Mouse (Mus musculus) midbrain, embryonic 16.5 days (tissue): ENCODE data around the gene Etl4. TPM values are rescaled to one million over a fixed set of nuclear protein-coding genes. Genes with fewer than 3 reads are reported as not detected.

Experiments
- ATAC-seq: fragments of 200-750 bp; cut with Nextera tagmentation; 2 replicates; pipeline ENCODE4 v1.8.0; 2017; ENCODE audit warnings: moderate TSS enrichment
- H3K27ac ChIP-seq: fragments of 300-500 bp; sonication (generic); 2 replicates; pipeline ENCODE4 v1.5.1; 2014; ENCODE audit warnings: mild to moderate bottlenecking, low read length, mixed read lengths
- H3K27me3 ChIP-seq: fragments of 300-500 bp; sonication (generic); 2 replicates; pipeline ENCODE4 v1.6.1; 2014; ENCODE audit warnings: low read depth, low read length, mixed read lengths; ENCODE audit not compliant: control insufficient read depth, insufficient read depth
- H3K36me3 ChIP-seq: fragments of 300-500 bp; sonication (generic); 2 replicates; pipeline ENCODE4 v1.6.1; 2014; ENCODE audit warnings: mild to moderate bottlenecking, low read length, moderate library complexity, mixed read lengths; ENCODE audit not compliant: control insufficient read depth, insufficient read depth
- H3K4me1 ChIP-seq: fragments of 300-500 bp; sonication (generic); 2 replicates; pipeline ENCODE4 v1.6.1; 2014; ENCODE audit warnings: mild to moderate bottlenecking, low read length, mixed read lengths; ENCODE audit not compliant: control insufficient read depth, insufficient read depth
- H3K4me2 ChIP-seq: fragments of 300-500 bp; sonication (generic); 2 replicates; pipeline ENCODE4 v1.6.1; 2014; ENCODE audit warnings: mild to moderate bottlenecking, low read length, mixed read lengths
- H3K4me3 ChIP-seq: fragments of 300-500 bp; sonication (generic); 2 replicates; pipeline ENCODE4 v1.5.1; 2014; ENCODE audit warnings: low read depth, mild to moderate bottlenecking, low read length, moderate library complexity, mixed read lengths
- H3K9ac ChIP-seq: fragments of 300-500 bp; sonication (generic); 2 replicates; pipeline ENCODE4 v1.6.1; 2014; ENCODE audit warnings: low read depth, low read length, mixed read lengths
- H3K9me3 ChIP-seq: fragments of 300-500 bp; sonication (generic); replicated peaks from 2 replicates; pipeline ENCODE4 v1.6.1; 2014; ENCODE audit warnings: mild to moderate bottlenecking, low read length, mixed read lengths; ENCODE audit not compliant: control insufficient read depth, poor library complexity, severe bottlenecking
- WGBS: fragments of 180-500 bp; shearing (Covaris S2); extraction: QIAGEN DNeasy Blood & Tissue Kit; methylation state at CpG from one replicate; pipeline ENCODE4 v1.1.7; 2014; 5-methylcytosine and 5-hydroxymethylcytosine counted together
- polyA plus RNA-seq: library from polyadenylated mRNA; unstranded; fragments of >200 nt; fragmentation: Nextera tagmentation; extraction: Ambion mirVana; gene quantifications from 2 replicates; pipeline ENCODE4 v1.2.1, GENCODE M21; 2015

Gene Etl4
- polyA plus RNA-seq, 1 experiment from 2014 or later = 4.9 TPM

GRCm38 (mm10) chr2:20507832-20508723 lies 598.5 kb downstream of the Etl4 start:
- no peak overlapping the region for H3K27ac ChIP-seq
- no peak overlapping the region for H3K4me3 ChIP-seq
- no peak for ATAC-seq
- no peaks in the 10 kb centered on the region for H3K27me3 ChIP-seq
- H3K36me3 ChIP-seq = no peaks in the 10 kb centered on the region
- H3K9ac ChIP-seq = no peak overlapping the region
- H3K4me2 ChIP-seq = no peak overlapping the region
- 55% methylated on average over 6 of the region's 6 CpGs for WGBS
- H3K9me3 ChIP-seq = no peaks in the 10 kb centered on the region
- no peaks in the 10 kb centered on the region for H3K4me1 ChIP-seq

- ATAC-seq = no peak
- 75% methylated on average over 3 of the region's 3 CpGs for WGBS
- no peak overlapping the region for H3K4me2 ChIP-seq
- H3K27ac ChIP-seq = no peak overlapping the region
- no peaks in the 10 kb centered on the region for H3K36me3 ChIP-seq
- no peaks in the 10 kb centered on the region for H3K4me1 ChIP-seq
- no peak overlapping the region for H3K9ac ChIP-seq
- H3K27me3 ChIP-seq = no peaks in the 10 kb centered on the region
- H3K9me3 ChIP-seq = no peaks in the 10 kb centered on the region
- H3K4me3 ChIP-seq = no peak overlapping the region
Measured at GRCm38 (mm10) chr2:20508724-20509052, 599.1 kb downstream of the Etl4 start.

- Histone ChIP-seq H3K9ac (no peak overlapping the region), H3K27me3 (no peaks in the 10 kb centered on the region), H3K9me3 (no peaks in the 10 kb centered on the region), H3K4me1 (no peaks in the 10 kb centered on the region), H3K4me3 (no peak overlapping the region), H3K36me3 (no peaks in the 10 kb centered on the region), H3K4me2 (no peak overlapping the region), H3K27ac (no peak overlapping the region)
- WGBS = 76% methylated on average over 2 of the region's 2 CpGs
- ATAC-seq = no peak
Measured at GRCm38 (mm10) chr2:20510061-20510460, 600.5 kb downstream of the Etl4 start.

- no peak overlapping the region for H3K27ac ChIP-seq
- H3K4me1 ChIP-seq = peaks cover 15% of the 10 kb centered on the region
- 94% methylated on average over 8 of the region's 8 CpGs for WGBS
- no peak for ATAC-seq
- no peak overlapping the region for H3K4me3 ChIP-seq
- H3K9ac ChIP-seq = no peak overlapping the region
- H3K27me3 ChIP-seq = peaks cover 5% of the 10 kb centered on the region; the same call in 1 of the 2 replicates
- H3K9me3 ChIP-seq = no peaks in the 10 kb centered on the region
- no peaks in the 10 kb centered on the region for H3K36me3 ChIP-seq
- H3K4me2 ChIP-seq = no peak overlapping the region
Measured at GRCm38 (mm10) chr2:20516270-20516865, 606.8 kb downstream of the Etl4 start.

GRCm38 (mm10) chr2:20517853-20518252 lies 608.3 kb downstream of the Etl4 start:
- 88% methylated on average over 2 of the region's 2 CpGs for WGBS
- no peak for ATAC-seq

GRCm38 (mm10) chr2:20518506-20518905 lies 608.9 kb downstream of the Etl4 start:
- H3K27me3 ChIP-seq = peaks cover 14% of the 10 kb centered on the region; the same call in 1 of the 2 replicates
- H3K9me3 ChIP-seq = no peaks in the 10 kb centered on the region
- no peak overlapping the region for H3K4me3 ChIP-seq
- peaks cover 15% of the 10 kb centered on the region for H3K4me1 ChIP-seq
- no peaks in the 10 kb centered on the region for H3K36me3 ChIP-seq
- WGBS = 44% methylated on average over 2 of the region's 2 CpGs
- no peak overlapping the region for H3K9ac ChIP-seq
- H3K4me2 ChIP-seq = no peak overlapping the region
- no peak for ATAC-seq
- no peak overlapping the region for H3K27ac ChIP-seq

More at GRCm38 (mm10) chr2:20517853-20518252, 608.3 kb downstream of the Etl4 start:
- Histone ChIP-seq H3K9me3 (no peaks in the 10 kb centered on the region), H3K4me1 (peaks cover 15% of the 10 kb centered on the region), H3K4me3 (no peak overlapping the region), H3K27ac (no peak overlapping the region), H3K9ac (no peak overlapping the region), H3K4me2 (no peak overlapping the region), H3K36me3 (no peaks in the 10 kb centered on the region), H3K27me3 (peaks cover 14% of the 10 kb centered on the region; the same call in 1 of the 2 replicates)

GRCm38 (mm10) chr2:20519447-20520098 lies 610.0 kb downstream of the Etl4 start:
- peak; percentile 77 for ATAC-seq
- Histone ChIP-seq H3K4me1 (peaks cover 15% of the 10 kb centered on the region), H3K9ac (peak overlapping the region; percentile 57; the same call in 1 of the 2 replicates), H3K27ac (no peak overlapping the region), H3K27me3 (peaks cover 14% of the 10 kb centered on the region; the same call in 1 of the 2 replicates), H3K4me3 (peak overlapping the region; percentile 38), H3K9me3 (no peaks in the 10 kb centered on the region), H3K36me3 (no peaks in the 10 kb centered on the region), H3K4me2 (peak overlapping the region; percentile 73)
- under 1% methylated on average over 39 of the region's 39 CpGs for WGBS

- Histone ChIP-seq H3K36me3 (no peaks in the 10 kb centered on the region), H3K27me3 (peaks cover 14% of the 10 kb centered on the region; the same call in 1 of the 2 replicates), H3K9me3 (no peaks in the 10 kb centered on the region), H3K4me1 (peaks cover 15% of the 10 kb centered on the region), H3K9ac (no peak overlapping the region), H3K4me3 (peak overlapping the region; percentile 38), H3K27ac (no peak overlapping the region), H3K4me2 (peak overlapping the region; percentile 73)
- ATAC-seq = peak; percentile 47
- 0% methylated on average over 12 of the region's 12 CpGs for WGBS
Measured at GRCm38 (mm10) chr2:20520099-20520475, 610.5 kb downstream of the Etl4 start.
